Mouse (Mus musculus) forebrain, embryonic 15.5 days (tissue): Measurements from ENCODE around the gene Prr5l. TPM values are rescaled to one million over a fixed set of nuclear protein-coding genes. Genes with fewer than 3 reads are reported as not detected.

Experiments
- polyA plus RNA-seq: library from polyadenylated mRNA; unstranded; fragments of >200 nt; fragmentation: Nextera tagmentation; extraction: Ambion mirVana; gene quantifications from 2 replicates; pipeline ENCODE4 v1.2.1, GENCODE M21; 2015

The Prr5l gene
- polyA plus RNA-seq, 1 experiment from 2014 or later, result 4.9 TPM

Other genes with a start within 250 kb of the Prr5l start
- 0.06 and 0.14 TPM in 2 replicates for gene Rag1, start 233.5 kb downstream of the Prr5l start, polyA plus RNA-seq
- gene B230118H07Rik, start 233.5 kb downstream of the Prr5l start, polyA plus RNA-seq, result 48.7 and 52.2 TPM in 2 replicates
- 10.3 and 11.2 TPM in 2 replicates for gene Traf6, start 204.6 kb downstream of the Prr5l start, polyA plus RNA-seq
- 97.6 and 106 TPM in 2 replicates for gene Commd9, start 3.2 kb upstream of the Prr5l start, polyA plus RNA-seq